Mouse (Mus musculus) heart, postnatal 0 days (tissue): ENCODE results near the gene Pi16.

Source experiments
- CTCF ChIP-seq: IDR thresholded peaks from 2 replicates; pipeline ENCODE4 v1.5.1; 2016; ENCODE audit warnings: antibody characterized with exemption, control low read depth, low read depth
- EP300 ChIP-seq: IDR thresholded peaks from 2 replicates; pipeline ENCODE4 v1.6.1; 2016; ENCODE audit warnings: antibody characterized with exemption, low read depth

DNA sequence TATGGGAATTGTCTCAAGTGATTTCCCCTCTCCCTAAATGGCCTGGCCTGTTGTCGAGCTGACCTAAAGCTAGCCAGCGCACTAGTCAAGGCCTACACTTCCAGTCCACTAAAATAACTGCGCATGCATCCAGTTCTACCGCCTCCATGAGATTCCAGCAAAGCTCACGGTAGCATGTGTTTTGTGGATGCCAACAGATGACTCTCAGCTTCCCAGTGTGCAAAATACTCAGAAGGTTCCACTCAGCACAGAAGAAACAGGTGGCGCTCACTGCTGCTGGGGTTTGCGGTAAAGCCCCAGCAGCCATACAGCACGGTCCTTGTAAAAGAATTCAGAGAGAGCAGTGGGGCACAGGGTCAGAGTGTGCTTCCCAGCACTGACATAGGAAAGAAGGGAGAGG, 5.9 kb upstream of the Pi16 start:
- TF ChIP-seq EP300, result no peak
- TF ChIP-seq CTCF, result no peak
